Mouse (Mus musculus): ENCODE measurements around the gene Tmem169.

DNA sequence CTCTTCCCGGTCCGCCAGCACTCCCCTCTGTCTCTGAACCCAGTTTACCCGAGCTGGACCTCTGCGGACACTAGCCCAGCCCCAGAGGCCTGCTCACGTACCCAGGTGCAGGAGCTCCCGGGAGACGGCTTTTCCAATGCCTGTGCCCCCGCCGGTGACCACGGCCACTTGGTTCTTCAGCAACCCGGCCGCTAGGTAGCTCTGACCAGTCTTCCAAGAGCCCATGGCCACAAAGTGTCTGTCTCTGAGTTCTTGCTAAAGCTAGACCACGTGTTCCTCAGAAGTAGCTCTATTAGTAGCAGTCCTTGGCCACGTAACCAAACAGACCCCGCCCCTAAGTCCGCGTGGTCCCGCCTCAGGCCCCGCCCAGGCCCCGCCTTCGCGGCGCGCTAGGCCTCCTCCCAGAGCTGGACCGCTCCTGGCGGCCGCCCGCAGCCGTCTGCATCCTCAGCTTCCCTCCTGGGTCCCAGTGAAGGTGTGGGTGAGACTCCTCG lies at the start of gene Tmem169, which contains the start of gene Pecr:
- TF ChIP-seq CTCF (IDR thresholded peaks at IDR 0.05; ENCODE audit: extremely low read depth, insufficient read depth, insufficient read length, insufficient replicate concordance) (no peak), POLR2A (IDR thresholded peaks at IDR 0.05; ENCODE audit: low read depth, low read length) (no peak)
